Mouse (Mus musculus) olfactory bulb, adult 2 months (tissue): ENCODE measurements around the gene Lmx1a. TPM values are rescaled to one million over a fixed set of nuclear protein-coding genes. Genes with fewer than 3 reads are reported as not detected.

Experiments used
- H3K27ac ChIP-seq: fragments of 200-500 bp; 2 replicates; pipeline ENCODE4 v1.5.1; 2012; ENCODE audit warnings: low read depth, low read length; ENCODE audit not compliant: insufficient read depth
- H3K4me1 ChIP-seq: fragments of 200-500 bp; 2 replicates; pipeline ENCODE4 v1.6.1; 2012; ENCODE audit warnings: low read length; ENCODE audit not compliant: control insufficient read depth, insufficient read depth
- H3K4me3 ChIP-seq: fragments of 200-500 bp; 2 replicates; pipeline ENCODE4 v1.5.1; 2012; ENCODE audit warnings: mild to moderate bottlenecking, low read depth, low read length, moderate library complexity; ENCODE audit not compliant: insufficient read depth
- CTCF ChIP-seq: fragments of 200-500 bp; IDR thresholded peaks from 2 replicates; pipeline ENCODE4 v1.5.1; 2012; ENCODE audit warnings: low read depth, mild to moderate bottlenecking, low read length, moderate library complexity; ENCODE audit not compliant: insufficient read depth
- POLR2A ChIP-seq: fragments of 200-500 bp; IDR thresholded peaks from 2 replicates; pipeline ENCODE4 v1.6.1; 2012; ENCODE audit warnings: mild to moderate bottlenecking, low read depth, low read length, moderate library complexity; ENCODE audit not compliant: insufficient read depth
- WGBS: fragments of 180-500 bp; shearing (Covaris S2); methylation state at CpG from one replicate; pipeline ENCODE4 v1.1.7; 2018; 5-methylcytosine and 5-hydroxymethylcytosine counted together
- polyA plus RNA-seq: library from polyadenylated mRNA; stranded (reverse); fragments of >200 nt; gene quantifications from 2 replicates; pipeline ENCODE4 v1.2.4, GENCODE M21; 2012; ENCODE audit warnings: low replicate concordance; ENCODE audit not compliant: missing spikeins, insufficient read depth, insufficient read length

Lmx1a gene
- polyA plus RNA-seq, 1 experiment = not detected

- 36% methylated on average over 17 of the region's 17 CpGs for WGBS
- Histone ChIP-seq H3K4me3 (no peak overlapping the region), H3K4me1 (0 out of 2 replicates have a peak, but pooled peaks cover 2% of the 10 kb centered on the region), H3K27ac (no peak overlapping the region)
- TF ChIP-seq POLR2A (no peak), CTCF (no peak)
Observed at GRCm38 (mm10) chr1:167672433-167672987, 16.5 kb upstream of the Lmx1a start.

- H3K4me3 ChIP-seq = no peak overlapping the region
- 95% methylated on average over 6 of the region's 6 CpGs for WGBS
- no peak for TF ChIP-seq CTCF
- TF ChIP-seq POLR2A = no peak
Observed at GRCm38 (mm10) chr1:167679061-167679460, 10.0 kb upstream of the Lmx1a start.

DNA sequence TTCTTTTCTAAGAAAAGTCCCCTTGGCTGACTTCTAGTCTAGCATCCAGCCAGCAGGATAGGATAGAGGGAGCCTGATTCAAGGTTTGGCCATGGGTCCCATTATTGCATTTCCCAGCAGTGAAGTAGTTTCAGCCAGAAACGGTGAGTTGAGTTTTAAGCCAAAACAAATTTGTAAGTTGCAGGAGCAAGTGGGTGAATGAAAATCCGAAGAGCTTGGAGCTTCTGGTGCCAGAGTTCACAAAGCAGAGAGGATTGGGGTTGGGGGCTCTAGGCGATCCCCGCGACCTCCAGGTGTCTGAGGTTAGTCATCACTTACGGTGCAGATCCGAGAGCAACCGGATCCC lies 1.1 kb upstream of the Lmx1a start:
- Histone ChIP-seq H3K4me1 (peaks cover 19% of the 10 kb centered on the region), H3K27ac (no peak overlapping the region), H3K4me3 (no peak overlapping the region)
- TF ChIP-seq CTCF (no peak), POLR2A (no peak)
- 2% methylated on average over 8 of the region's 8 CpGs for WGBS

More at GRCm38 (mm10) chr1:167679061-167679460, 10.0 kb upstream of the Lmx1a start:
- Histone ChIP-seq H3K27ac (no peak overlapping the region), H3K4me1 (no peaks in the 10 kb centered on the region)

DNA sequence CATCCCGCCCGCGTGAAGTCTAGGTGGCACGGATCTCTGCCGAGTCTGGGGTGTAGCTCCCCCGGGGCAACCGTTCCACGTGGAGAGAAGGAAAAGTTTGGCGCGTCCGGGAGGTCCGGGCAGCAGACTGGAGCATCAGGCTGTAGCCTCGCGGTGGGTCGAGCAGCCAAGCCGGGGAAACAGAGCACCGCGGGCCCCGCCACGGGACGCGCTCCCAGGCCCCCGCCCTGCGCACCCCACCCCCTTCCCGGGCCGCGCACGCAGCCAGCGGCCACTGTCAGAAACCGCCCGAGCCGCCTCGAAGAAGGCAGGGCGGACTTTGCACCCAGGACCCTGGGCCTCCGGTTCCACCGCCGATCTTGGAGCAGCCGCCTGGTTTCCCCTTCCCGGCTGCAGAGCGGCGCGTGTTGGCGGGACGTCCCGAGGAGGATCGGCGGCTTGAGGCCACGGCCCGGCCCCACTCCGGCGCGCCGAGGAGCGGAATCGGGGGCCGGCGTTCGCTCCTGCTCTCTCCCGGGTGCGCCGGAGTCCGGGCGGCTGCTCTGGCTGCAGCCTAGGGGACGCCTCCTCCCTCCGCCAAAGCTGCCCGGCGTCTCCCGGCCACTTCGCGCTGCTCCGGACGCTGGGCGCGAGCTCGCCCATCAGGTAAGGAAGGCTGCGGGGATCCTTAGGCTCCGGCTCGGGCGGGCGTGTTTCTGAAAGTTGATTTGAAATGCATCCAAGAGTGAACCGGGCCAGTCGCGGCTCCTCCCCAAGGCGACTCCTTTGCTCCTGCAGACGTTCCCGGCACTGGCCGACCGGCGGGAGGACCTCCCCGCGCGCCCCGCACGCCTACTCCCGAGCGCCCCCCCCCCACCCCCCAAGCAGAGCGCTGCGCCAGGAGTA lies 448 bp upstream of the Lmx1a start:
- H3K27ac ChIP-seq = no peak overlapping the region
- WGBS = under 1% methylated on average over 98 of the region's 98 CpGs
- H3K4me3 ChIP-seq = no peak overlapping the region
- no peak for TF ChIP-seq POLR2A
- TF ChIP-seq CTCF = no peak
- H3K4me1 ChIP-seq = peaks cover 19% of the 10 kb centered on the region

DNA sequence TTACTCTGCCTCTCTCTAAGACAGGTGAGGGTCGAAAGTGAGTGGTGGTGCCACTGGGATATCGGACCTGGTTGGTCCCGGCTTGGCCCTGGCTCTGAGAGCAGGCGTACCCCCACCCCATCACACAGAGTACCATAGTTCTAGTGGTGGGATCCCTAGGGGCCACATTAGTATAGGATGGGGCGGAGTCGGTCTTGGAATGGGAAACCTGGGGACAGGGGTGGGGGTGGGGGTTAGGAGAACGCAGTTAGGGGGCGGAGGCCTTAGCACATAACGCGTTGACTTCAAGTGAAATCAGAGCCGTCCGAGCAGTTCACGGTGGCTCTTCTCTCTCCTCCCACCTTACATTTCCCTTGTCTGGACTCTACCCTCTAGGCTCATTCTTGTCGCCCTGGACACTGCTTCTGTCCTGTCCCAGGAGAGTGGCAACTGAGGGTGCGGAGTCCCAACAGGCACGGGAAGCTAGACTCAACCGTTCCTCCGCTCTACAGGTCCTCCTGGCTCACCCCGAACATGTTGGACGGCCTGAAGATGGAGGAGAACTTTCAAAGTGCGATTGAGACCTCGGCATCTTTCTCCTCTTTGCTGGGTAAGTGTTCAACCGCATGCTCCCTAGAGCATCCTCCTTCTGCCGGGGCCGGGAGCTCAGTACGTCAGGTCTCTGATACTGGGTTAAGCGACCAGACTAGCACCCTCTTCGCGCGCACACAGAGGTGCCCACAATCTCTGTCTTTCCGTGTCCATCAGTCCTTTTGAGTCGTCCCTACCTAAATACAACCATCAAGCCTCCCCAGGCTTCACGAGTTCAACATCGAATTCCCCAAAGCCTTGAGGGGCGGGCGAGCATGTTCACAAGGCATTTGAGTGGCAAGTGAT lies 463 bp downstream of the Lmx1a start:
- H3K4me3 ChIP-seq = no peak overlapping the region
- no peak overlapping the region for H3K27ac ChIP-seq
- WGBS = 3% methylated on average over 36 of the region's 36 CpGs
- peaks cover 19% of the 10 kb centered on the region for H3K4me1 ChIP-seq
- TF ChIP-seq POLR2A (no peak), CTCF (no peak)

- TF ChIP-seq CTCF = no peak
- no peak for TF ChIP-seq POLR2A
- Histone ChIP-seq H3K4me1 (peaks cover 19% of the 10 kb centered on the region), H3K4me3 (no peak overlapping the region), H3K27ac (no peak overlapping the region)
- 4% methylated on average over 17 of the region's 17 CpGs for WGBS
Observed at GRCm38 (mm10) chr1:167690138-167690710, 1.2 kb downstream of the Lmx1a start.

DNA sequence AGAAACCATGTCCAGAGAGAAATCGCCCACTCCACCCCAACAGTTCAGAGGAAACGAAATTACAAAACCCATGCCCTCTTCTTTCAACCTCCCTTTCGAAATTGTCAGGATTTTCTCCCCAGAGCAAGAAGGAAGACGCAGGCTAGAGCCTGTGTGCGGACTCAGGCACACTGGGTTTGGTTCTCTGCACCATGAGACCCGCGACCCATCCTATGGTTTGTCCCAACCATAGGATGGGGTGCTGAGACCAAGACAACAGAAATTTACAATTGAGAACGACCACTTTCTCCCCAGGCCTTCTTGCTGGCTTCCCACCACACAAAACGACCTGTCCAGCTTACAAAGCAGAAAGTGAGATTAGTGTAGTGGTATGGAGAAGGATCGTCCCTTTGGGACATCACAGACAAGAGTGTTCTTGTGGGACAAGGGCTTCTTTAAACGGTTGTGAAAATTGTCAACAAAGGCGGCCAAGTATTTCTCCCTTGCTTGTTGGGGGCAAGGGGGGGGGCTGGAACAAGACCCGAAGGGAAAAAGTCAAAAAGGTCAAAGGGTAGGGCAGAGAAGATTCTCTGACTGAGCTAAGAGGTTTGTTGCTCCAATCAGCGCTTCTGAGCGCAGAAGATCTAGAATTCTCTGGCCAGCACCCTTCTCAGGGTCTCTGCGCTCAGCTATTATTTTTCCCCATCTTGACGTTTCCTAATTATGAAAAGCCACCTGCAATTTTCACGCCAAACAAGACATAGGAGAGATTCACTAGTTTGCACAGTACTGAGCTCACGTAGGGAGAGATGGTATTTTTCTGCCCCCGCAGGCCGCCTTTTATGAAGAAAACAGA lies 1.9 kb downstream of the Lmx1a start:
- WGBS = 9% methylated on average over 21 of the region's 21 CpGs
- TF ChIP-seq CTCF (no peak), POLR2A (no peak)
- H3K27ac ChIP-seq = no peak overlapping the region
- no peak overlapping the region for H3K4me3 ChIP-seq
- peaks cover 19% of the 10 kb centered on the region for H3K4me1 ChIP-seq
